Comparison of ENCODE assay signal across 13 mouse cellular contexts in the genomic region with DNA sequence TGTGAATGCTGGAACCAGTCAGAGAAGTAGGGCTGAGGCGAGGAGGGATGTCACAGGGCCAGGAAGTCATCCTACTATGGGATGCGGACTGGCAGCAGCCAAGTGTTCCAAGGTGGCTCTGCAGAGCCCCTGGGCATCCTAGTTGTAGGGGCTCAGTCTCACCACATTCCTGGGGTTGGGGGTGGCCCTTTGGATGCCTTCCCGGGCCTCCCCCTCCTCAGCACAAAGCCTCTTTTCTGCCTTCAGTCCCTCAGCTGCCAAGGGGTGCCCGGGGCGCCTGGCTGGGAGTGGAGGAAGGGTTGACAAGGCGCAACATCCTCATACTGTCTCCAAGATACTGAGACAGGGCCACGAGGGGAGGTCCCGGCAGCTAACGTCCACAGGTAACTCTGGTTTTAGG. TPM values are rescaled to one million over a fixed set of nuclear protein-coding genes. Genes with fewer than 3 reads are reported as not detected.
DNase-seq lines count a peak whose midpoint lies in the region; ATAC-seq lines count a peak whose summit lies in the region.
"Had no signal": no experiment of that assay in that cellular context is flagged by ENCODE, and none has a peak within 500 bp of the region (broad histone marks: within the 10 kb centered on the region; RNA-seq: fewer than 3 reads in every experiment).

No protein-coding gene starts in this region.

- H3K4me1 ChIP-seq in forebrain, embryonic 10.5 days = peaks cover 67% of the 10 kb centered on the region
- peaks cover 25% of the 10 kb centered on the region for H3K4me1 ChIP-seq in forebrain, embryonic 11.5 days (replicated peaks; ENCODE audit: control insufficient read depth, insufficient read depth, low read length)
- peaks cover 67% of the 10 kb centered on the region for H3K4me1 ChIP-seq in kidney, embryonic 16.5 days (ENCODE audit: insufficient read depth, low read length)
- peaks cover 42% of the 10 kb centered on the region for H3K4me1 ChIP-seq in intestine, embryonic 16.5 days (ENCODE audit: control insufficient read depth, insufficient read depth, low read length)

- H3K4me3 ChIP-seq in forebrain, embryonic 10.5 days = peak overlapping the region; percentile 21; the same call in 1 of the 2 replicates
- no peak overlapping the region for H3K4me3 ChIP-seq in forebrain, embryonic 11.5 days (ENCODE audit: low read depth, low read length)
- H3K4me3 ChIP-seq in kidney, embryonic 16.5 days (ENCODE audit: low read length) = peak overlapping the region; percentile 73; the same call in 1 of the 2 replicates
- peak overlapping the region; percentile 10; the same call in 1 of the 2 replicates for H3K4me3 ChIP-seq in intestine, embryonic 16.5 days (ENCODE audit: low read length)
- H3K4me3 ChIP-seq: heart, embryonic 12.5 days; limb, embryonic 15.5 days had no signal

- H3K27me3 ChIP-seq in forebrain, embryonic 10.5 days (ENCODE audit: poor library complexity, severe bottlenecking) = peaks cover 42% of the 10 kb centered on the region
- H3K27me3 ChIP-seq in forebrain, embryonic 11.5 days (ENCODE audit: control insufficient read depth, insufficient read depth, low read length) = no peaks in the 10 kb centered on the region; the same call in 1 of the 2 replicates
- no peaks in the 10 kb centered on the region for H3K27me3 ChIP-seq in kidney, embryonic 16.5 days (ENCODE audit: insufficient read depth, low read length)
- no peaks in the 10 kb centered on the region for H3K27me3 ChIP-seq in intestine, embryonic 16.5 days (replicated peaks; ENCODE audit: control insufficient read depth, insufficient read depth, low read length)

- 68% methylated on average over 9 of the region's 9 CpGs for WGBS in forebrain, embryonic 10.5 days
- 61% methylated on average over 9 of the region's 9 CpGs for WGBS in forebrain, embryonic 11.5 days
- 65% methylated on average over 9 of the region's 9 CpGs for WGBS in kidney, embryonic 16.5 days
- 73% methylated on average over 9 of the region's 9 CpGs for WGBS in intestine, embryonic 16.5 days

- no peak for ATAC-seq in forebrain, embryonic 11.5 days (replicated peaks; ENCODE audit: low FRiP score)
- no peak for ATAC-seq in kidney, embryonic 16.5 days (ENCODE audit: low FRiP score, low TSS enrichment)
- peak; percentile 6; the same call in 1 of the 2 replicates for ATAC-seq in intestine, embryonic 16.5 days

- H3K4me2 ChIP-seq in forebrain, embryonic 11.5 days (ENCODE audit: low read depth, low read length, severe bottlenecking) = no peak overlapping the region
- H3K4me2 ChIP-seq in kidney, embryonic 16.5 days (replicated peaks; ENCODE audit: low read depth, low read length) = peak overlapping the region; percentile 67
- H3K4me2 ChIP-seq in intestine, embryonic 16.5 days (ENCODE audit: low read depth, low read length) = peak overlapping the region; percentile 76
- H3K4me2 ChIP-seq: heart, embryonic 12.5 days had no signal

- 0 out of 2 replicates have a peak, but pooled peaks cover 6% of the 10 kb centered on the region for H3K36me3 ChIP-seq in forebrain, embryonic 10.5 days (replicated peaks)
- H3K36me3 ChIP-seq in forebrain, embryonic 11.5 days (ENCODE audit: control insufficient read depth, insufficient read depth, low read length) = no peaks in the 10 kb centered on the region
- no peaks in the 10 kb centered on the region for H3K36me3 ChIP-seq in kidney, embryonic 16.5 days (ENCODE audit: insufficient read depth, low read length)
- no peaks in the 10 kb centered on the region for H3K36me3 ChIP-seq in intestine, embryonic 16.5 days (ENCODE audit: control insufficient read depth, insufficient read depth, low read length)
- H3K36me3 ChIP-seq: heart, embryonic 12.5 days; limb, embryonic 15.5 days had no signal

- H3K9me3 ChIP-seq in forebrain, embryonic 10.5 days = no peaks in the 10 kb centered on the region
- no peaks in the 10 kb centered on the region for H3K9me3 ChIP-seq in forebrain, embryonic 11.5 days (ENCODE audit: control insufficient read depth, low read length)
- H3K9me3 ChIP-seq in kidney, embryonic 16.5 days (ENCODE audit: low read length) = no peaks in the 10 kb centered on the region
- no peaks in the 10 kb centered on the region for H3K9me3 ChIP-seq in intestine, embryonic 16.5 days (ENCODE audit: control insufficient read depth, low read length)
- H3K9me3 ChIP-seq: heart, embryonic 12.5 days; limb, embryonic 15.5 days had no signal

- no peak for DNase-seq in forebrain, embryonic 10.5 days (ENCODE audit: extremely low spot score, low spot score)
- DNase-seq in forebrain, embryonic 11.5 days (ENCODE audit: low spot score) = no peak
- DNase-seq in kidney, adult 9 months = no peak
- peak; percentile 59 for DNase-seq in MN1 (ENCODE audit: low spot score)
- no peak for DNase-seq in adrenal gland, postnatal 14 days
- no peak for DNase-seq in ovary, postnatal 14 days (ENCODE audit: low spot score)
- DNase-seq: cerebellum, adult 9-10 months; layer of hippocampus, postnatal 36 days had no signal

- H3K27ac ChIP-seq in forebrain, embryonic 10.5 days = peak overlapping the region; percentile 76
- no peak overlapping the region for H3K27ac ChIP-seq in forebrain, embryonic 11.5 days (ENCODE audit: low read depth, low read length)
- peak overlapping the region; percentile 92 for H3K27ac ChIP-seq in kidney, embryonic 16.5 days (ENCODE audit: low read length)
- peak overlapping the region; percentile 87 for H3K27ac ChIP-seq in intestine, embryonic 16.5 days (ENCODE audit: low read length)
- H3K27ac ChIP-seq: limb, embryonic 15.5 days; macrophage had no signal

- no peak overlapping the region for H3K9ac ChIP-seq in forebrain, embryonic 11.5 days (ENCODE audit: low read length)
- H3K9ac ChIP-seq in kidney, embryonic 16.5 days (replicated peaks; ENCODE audit: low read length) = 0 out of 2 replicates have a peak overlapping the region, but pooled peaks have one; percentile 12
- peak overlapping the region; percentile 89 for H3K9ac ChIP-seq in intestine, embryonic 16.5 days (ENCODE audit: low read depth, low read length)
- H3K9ac ChIP-seq: heart, embryonic 12.5 days; limb, embryonic 15.5 days had no signal

RNA-seq across cellular contexts. Expression of a gene that starts 2.1 kb away (rescaled TPM):
- polyA plus RNA-seq in forebrain, embryonic 10.5 days (2016; fragmentation: Nextera tagmentation; extraction: Ambion mirVana) = 29.0 and 31.3 TPM in 2 replicates
- 22.2 TPM in 2 replicates for polyA plus RNA-seq in forebrain, embryonic 11.5 days (2014; fragmentation: Nextera tagmentation; extraction: Ambion mirVana)
- 230 and 247 TPM in 2 replicates for polyA plus RNA-seq in kidney, embryonic 16.5 days (2015; fragmentation: Nextera tagmentation; extraction: Ambion mirVana)
- 112 and 120 TPM in 2 replicates for polyA plus RNA-seq in intestine, embryonic 16.5 days (2015; fragmentation: Nextera tagmentation; extraction: Ambion mirVana)
- total RNA-seq in adrenal gland, postnatal 14 days (2021) = 8.9 and 10.1 TPM in 2 replicates

RNA-seq across cellular contexts. Expression of a gene that starts 50.9 kb away (rescaled TPM):
- polyA plus RNA-seq in forebrain, embryonic 10.5 days (2016; fragmentation: Nextera tagmentation; extraction: Ambion mirVana) = 896 and 966 TPM in 2 replicates
- 509 and 539 TPM in 2 replicates for polyA plus RNA-seq in forebrain, embryonic 11.5 days (2014; fragmentation: Nextera tagmentation; extraction: Ambion mirVana)
- 859 and 884 TPM in 2 replicates for polyA plus RNA-seq in kidney, embryonic 16.5 days (2015; fragmentation: Nextera tagmentation; extraction: Ambion mirVana)
- 499 and 529 TPM in 2 replicates for polyA plus RNA-seq in intestine, embryonic 16.5 days (2015; fragmentation: Nextera tagmentation; extraction: Ambion mirVana)
- 297 and 324 TPM in 2 replicates for total RNA-seq in adrenal gland, postnatal 14 days (2021)

RNA-seq across cellular contexts. Expression of a gene that starts 51.2 kb away (rescaled TPM):
- polyA plus RNA-seq in forebrain, embryonic 10.5 days (2016; fragmentation: Nextera tagmentation; extraction: Ambion mirVana) = 29.7 and 31.6 TPM in 2 replicates
- polyA plus RNA-seq in forebrain, embryonic 11.5 days (2014; fragmentation: Nextera tagmentation; extraction: Ambion mirVana) = 26.5 and 34.4 TPM in 2 replicates
- 35.1 and 39.0 TPM in 2 replicates for polyA plus RNA-seq in kidney, embryonic 16.5 days (2015; fragmentation: Nextera tagmentation; extraction: Ambion mirVana)
- 27.8 and 32.5 TPM in 2 replicates for polyA plus RNA-seq in intestine, embryonic 16.5 days (2015; fragmentation: Nextera tagmentation; extraction: Ambion mirVana)
- 18.3 and 19.0 TPM in 2 replicates for total RNA-seq in adrenal gland, postnatal 14 days (2021)
